Mouse (Mus musculus) ES-E14 (cell line): Measurements from ENCODE around the gene Wfdc13.

Source experiments
- CHD2 ChIP-seq: IDR thresholded peaks from 2 replicates; pipeline ENCODE4 v1.6.1; 2014; ENCODE audit warnings: mild to moderate bottlenecking, low read depth, low read length, inconsistent platforms
- HCFC1 ChIP-seq: IDR thresholded peaks from 2 replicates; pipeline ENCODE4 v1.6.1; 2012; ENCODE audit warnings: low read length, inconsistent platforms, borderline replicate concordance; ENCODE audit not compliant: insufficient read depth
- MAFK ChIP-seq: IDR thresholded peaks from 2 replicates; pipeline ENCODE4 v1.6.1; 2014; ENCODE audit warnings: mild to moderate bottlenecking, low read depth, low read length, inconsistent platforms; ENCODE audit not compliant: insufficient read depth
- ZC3H11A ChIP-seq: IDR thresholded peaks from 2 replicates; pipeline ENCODE4 v1.6.1; 2012; ENCODE audit warnings: low read depth, mild to moderate bottlenecking, inconsistent platforms, low read length, borderline replicate concordance
- ZNF384 ChIP-seq: IDR thresholded peaks from 2 replicates; pipeline ENCODE4 v1.6.1; 2012; ENCODE audit warnings: low read depth, low read length, inconsistent platforms

GRCm38 (mm10) chr2:164698201-164698600, 13.3 kb downstream of the Wfdc13 start, which contains the start of gene Spint4:
- TF ChIP-seq MAFK (no peak), ZC3H11A (no peak), ZNF384 (no peak), HCFC1 (no peak), CHD2 (no peak)
